Mouse (Mus musculus) spleen, embryonic (tissue): ENCODE data around the gene Cts7.

Source experiments
- CTCF ChIA-PET: fragments of 350-600 bp; sonication (Branson Sonifier 250); formaldehyde crosslinking; loops from one replicate; lab custom pipeline; 2022; lab: Charles Lee

Gene Cts7

DNA sequence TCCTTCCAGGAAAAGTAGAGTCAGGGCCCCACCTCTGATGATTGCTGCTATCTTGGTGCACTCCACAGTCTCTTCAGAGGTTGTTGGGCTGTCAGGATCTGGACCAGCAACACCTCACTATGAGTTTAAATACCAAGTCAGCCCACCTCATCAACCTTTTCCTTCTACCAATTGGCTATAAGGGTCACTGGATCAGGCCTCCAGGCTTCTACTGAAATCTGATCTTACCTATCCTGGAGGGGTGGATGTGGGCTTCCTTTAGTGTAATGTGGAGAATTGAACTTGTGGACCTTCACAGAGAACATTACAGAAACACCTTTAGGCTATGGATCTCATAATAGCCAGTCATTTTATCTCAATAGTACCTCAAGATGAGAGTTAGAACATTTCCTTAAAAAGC lies at the start of gene Cts7:
Gene Cts7 (minus strand): TSS at position 101 of the 400 bp plus-strand sequence.
- CTCF ChIA-PET, result no interaction called here
